27 mouse cellular contexts compared by ENCODE assay signal in the genomic region with DNA sequence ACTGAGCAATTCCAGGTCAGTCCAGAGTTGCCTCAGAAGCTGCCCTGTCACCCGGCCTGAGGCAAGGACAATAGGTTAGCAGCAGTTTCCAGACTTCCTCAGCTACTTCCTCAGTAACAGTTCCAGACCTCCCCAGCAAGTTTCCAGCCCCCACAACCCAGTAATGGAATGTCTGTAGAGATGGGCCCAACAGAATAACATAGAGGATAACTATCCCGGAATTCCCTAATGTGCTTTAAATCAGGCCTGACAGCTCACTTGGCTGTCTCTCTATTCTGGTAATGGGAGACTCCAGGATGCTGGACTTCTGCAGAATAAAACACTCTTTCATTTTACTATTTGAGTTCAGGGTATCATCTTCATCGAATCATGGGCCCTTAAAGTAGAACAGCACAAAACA.
DNase-seq lines count a peak whose midpoint lies in the region; ATAC-seq lines count a peak whose summit lies in the region.
"Had no signal": no experiment of that assay in that cellular context is flagged by ENCODE, and none has a peak within 500 bp of the region (broad histone marks: within the 10 kb centered on the region; RNA-seq: fewer than 3 reads in every experiment).

No protein-coding gene starts in this region.

- no peak for DNase-seq in heart, adult 9 months (ENCODE audit: low spot score in 2 of 2)
- peak; percentile 69 for DNase-seq in kidney, postnatal 10 days
- no peak for DNase-seq in kidney, adult 11 months
- DNase-seq in limb, embryonic 10.5 days (ENCODE audit: low spot score): peak; percentile 22
- DNase-seq in urinary bladder, adult 2 months (ENCODE audit: low spot score): no peak
- no peak for DNase-seq in embryo, embryonic 9.5 days (ENCODE audit: extremely low spot score)
- DNase-seq: adrenal gland, postnatal 25 days; cerebellum, adult 8-10 months; cerebellum, postnatal 36 days; embryo, embryonic 11 days; gastrocnemius, postnatal 36 days; layer of hippocampus, postnatal 36 days; right cerebral cortex, adult 18-20 months; right cerebral cortex, postnatal 4 days; thymus, postnatal 25 days had no signal

- WGBS in heart, embryonic 13.5 days: 62% methylated on average over 3 of the region's 3 CpGs
- 63% methylated on average over 3 of the region's 3 CpGs for WGBS in limb, embryonic 10.5 days
- WGBS in liver, embryonic 15.5 days (ENCODE audit: insufficient replicate concordance): 31% methylated on average over 3 of the region's 3 CpGs

- no peaks in the 10 kb centered on the region for H3K4me1 ChIP-seq in heart, embryonic 13.5 days
- H3K4me1 ChIP-seq in limb, embryonic 10.5 days: no peaks in the 10 kb centered on the region
- H3K4me1 ChIP-seq in liver, embryonic 15.5 days (replicated peaks): no peaks in the 10 kb centered on the region
- H3K4me1 ChIP-seq: forebrain, embryonic 13.5 days; hindbrain, embryonic 10.5 days; limb, embryonic 13.5 days; midbrain, embryonic 10.5 days; neural tube, embryonic 15.5 days; stomach, embryonic 15.5 days had no signal

- 0 out of 2 replicates have a peak overlapping the region, but pooled peaks have one; percentile 9 for H3K27ac ChIP-seq in heart, embryonic 13.5 days (replicated peaks)
- no peak overlapping the region for H3K27ac ChIP-seq in limb, embryonic 10.5 days
- H3K27ac ChIP-seq in liver, embryonic 15.5 days (replicated peaks): 0 out of 2 replicates have a peak overlapping the region, but pooled peaks have one; percentile 29
- H3K27ac ChIP-seq: forebrain, embryonic 13.5 days; hindbrain, embryonic 10.5 days; layer of hippocampus, adult 2 months; limb, embryonic 13.5 days; macrophage; midbrain, embryonic 10.5 days; neural tube, embryonic 15.5 days; stomach, embryonic 15.5 days had no signal

- no peak overlapping the region for H3K4me2 ChIP-seq in heart, embryonic 13.5 days
- H3K4me2 ChIP-seq in liver, embryonic 15.5 days: peak overlapping the region; percentile 36
- H3K4me2 ChIP-seq: forebrain, embryonic 13.5 days; limb, embryonic 13.5 days; neural tube, embryonic 15.5 days; stomach, embryonic 15.5 days had no signal

- no peaks in the 10 kb centered on the region for H3K27me3 ChIP-seq in heart, embryonic 13.5 days (replicated peaks)
- H3K27me3 ChIP-seq in limb, embryonic 10.5 days (ENCODE audit: low read depth, poor library complexity, severe bottlenecking): no peaks in the 10 kb centered on the region
- no peaks in the 10 kb centered on the region for H3K27me3 ChIP-seq in liver, embryonic 15.5 days
- H3K27me3 ChIP-seq: forebrain, embryonic 13.5 days; limb, embryonic 13.5 days; neural tube, embryonic 15.5 days; stomach, embryonic 15.5 days had no signal

- no peak overlapping the region for H3K4me3 ChIP-seq in heart, embryonic 13.5 days
- H3K4me3 ChIP-seq in limb, embryonic 10.5 days: no peak overlapping the region
- H3K4me3 ChIP-seq in liver, embryonic 15.5 days (replicated peaks): no peak overlapping the region
- H3K4me3 ChIP-seq: forebrain, embryonic 13.5 days; hindbrain, embryonic 10.5 days; layer of hippocampus, adult 2 months; limb, embryonic 13.5 days; midbrain, embryonic 10.5 days; neural tube, embryonic 15.5 days; stomach, embryonic 15.5 days had no signal

- no peak for ATAC-seq in heart, embryonic 13.5 days (ENCODE audit: extremely low read depth, insufficient number of reproducible peaks, low FRiP score, low TSS enrichment)
- no peak for ATAC-seq in liver, embryonic 15.5 days (ENCODE audit: insufficient read depth)
- ATAC-seq: CD4-positive, CD25-positive, alpha-beta regulatory T cell, adult 4 months; forebrain, embryonic 13.5 days; lung, postnatal 0 days had no signal

- H3K9me3 ChIP-seq in heart, embryonic 13.5 days: no peaks in the 10 kb centered on the region
- no peaks in the 10 kb centered on the region for H3K9me3 ChIP-seq in limb, embryonic 10.5 days (replicated peaks)
- no peaks in the 10 kb centered on the region for H3K9me3 ChIP-seq in liver, embryonic 15.5 days (replicated peaks)
- H3K9me3 ChIP-seq: forebrain, embryonic 13.5 days; hindbrain, embryonic 10.5 days; limb, embryonic 13.5 days; midbrain, embryonic 10.5 days; neural tube, embryonic 15.5 days; stomach, embryonic 15.5 days had no signal

- no peak overlapping the region for H3K9ac ChIP-seq in heart, embryonic 13.5 days
- H3K9ac ChIP-seq in liver, embryonic 15.5 days: no peak overlapping the region
- H3K9ac ChIP-seq: forebrain, embryonic 13.5 days; limb, embryonic 13.5 days; neural tube, embryonic 15.5 days; stomach, embryonic 15.5 days had no signal

- no peaks in the 10 kb centered on the region for H3K36me3 ChIP-seq in heart, embryonic 13.5 days
- H3K36me3 ChIP-seq in limb, embryonic 10.5 days: no peaks in the 10 kb centered on the region
- no peaks in the 10 kb centered on the region for H3K36me3 ChIP-seq in liver, embryonic 15.5 days (replicated peaks)
- H3K36me3 ChIP-seq: hindbrain, embryonic 10.5 days; limb, embryonic 13.5 days; midbrain, embryonic 10.5 days; neural tube, embryonic 15.5 days; stomach, embryonic 15.5 days had no signal

Comparison
In these comparisons a context has a peak if more than half of its experiments do, and no peak if none do; other contexts are left out.
1. DNase-seq: peak in kidney, postnatal 10 days (single experiment) and limb, embryonic 10.5 days (single experiment); none in heart, adult 9 months (0 of 2), kidney, adult 11 months (single experiment), urinary bladder, adult 2 months (single experiment) and embryo, embryonic 9.5 days (single experiment).